Mouse (Mus musculus) spleen, embryonic (tissue): ENCODE measurements at regions not wholly inside any gene's neighbourhood (a gene's known extent, or its start where the extent isn't known, plus 50 kb on each side); places are given as distances from the start of the nearest gene placed in this dataset.
"Not testable (repeated sequence)": the region's sequence is repeated elsewhere in the genome, so short reads cannot be mapped to it uniquely, and the experiment has no call there.

Experiments used
- CTCF ChIA-PET: fragments of 350-600 bp; sonication (Branson Sonifier 250); formaldehyde crosslinking; loops from one replicate; lab custom pipeline; 2022; lab: Charles Lee

GRCm38 (mm10) chr14:53460790-53461189 lies 793.1 kb downstream of the Dad1 start:
- CTCF ChIA-PET: not testable (repeated sequence)

GRCm38 (mm10) chr14:53454001-53454400 lies 799.9 kb downstream of the Dad1 start:
- CTCF ChIA-PET: no interaction called here

- CTCF ChIA-PET: not testable (repeated sequence)
Measured at GRCm38 (mm10) chr14:53439643-53440042, 814.3 kb downstream of the Dad1 start.

GRCm38 (mm10) chr14:53430130-53430529 lies 823.8 kb downstream of the Dad1 start:
- CTCF ChIA-PET: not testable (repeated sequence)

- CTCF ChIA-PET: not testable (repeated sequence)
Measured at GRCm38 (mm10) chr14:53428447-53428846, 825.5 kb downstream of the Dad1 start.

GRCm38 (mm10) chr14:53427636-53428035 lies 826.3 kb downstream of the Dad1 start:
- CTCF ChIA-PET: not testable (repeated sequence)

GRCm38 (mm10) chr14:53416955-53417354 lies 836.9 kb downstream of the Dad1 start:
- CTCF ChIA-PET: not testable (repeated sequence)

- CTCF ChIA-PET: not testable (repeated sequence)
Measured at GRCm38 (mm10) chr14:53407500-53408227, 846.2 kb downstream of the Dad1 start.

GRCm38 (mm10) chr14:53390307-53390706 lies 863.6 kb downstream of the Dad1 start:
- CTCF ChIA-PET: not testable (repeated sequence)

- CTCF ChIA-PET: not testable (repeated sequence)
Measured at GRCm38 (mm10) chr14:53374591-53374990, 879.0 kb upstream of the Olfr1507 start.

GRCm38 (mm10) chr14:53373777-53374468 lies 878.4 kb upstream of the Olfr1507 start:
- CTCF ChIA-PET: not testable (repeated sequence)

GRCm38 (mm10) chr14:53369776-53370175 lies 874.2 kb upstream of the Olfr1507 start:
- CTCF ChIA-PET: no interaction called here

- CTCF ChIA-PET: not testable (repeated sequence)
Measured at GRCm38 (mm10) chr14:53367420-53367819, 871.9 kb upstream of the Olfr1507 start.

GRCm38 (mm10) chr14:53363995-53364394 lies 868.4 kb upstream of the Olfr1507 start:
- CTCF ChIA-PET: not testable (repeated sequence)

- CTCF ChIA-PET: not testable (repeated sequence)
Measured at GRCm38 (mm10) chr14:53362054-53362453, 866.5 kb upstream of the Olfr1507 start.

GRCm38 (mm10) chr14:53357498-53357897 lies 861.9 kb upstream of the Olfr1507 start:
- CTCF ChIA-PET: not testable (repeated sequence)

GRCm38 (mm10) chr14:53356783-53357182 lies 861.2 kb upstream of the Olfr1507 start:
- CTCF ChIA-PET: not testable (repeated sequence)

GRCm38 (mm10) chr14:53351457-53351856 lies 855.9 kb upstream of the Olfr1507 start:
- CTCF ChIA-PET: not testable (repeated sequence)

GRCm38 (mm10) chr14:53350780-53351179 lies 855.2 kb upstream of the Olfr1507 start:
- CTCF ChIA-PET: interaction anchor here (0.6 kb wide), 1 partner anchor 72 kb away, joined by 9 read pairs; no protein-coding TSS in a partner anchor

GRCm38 (mm10) chr14:53349111-53349510 lies 853.6 kb upstream of the Olfr1507 start:
- CTCF ChIA-PET: not testable (repeated sequence)

- CTCF ChIA-PET: not testable (repeated sequence)
Measured at GRCm38 (mm10) chr14:53345568-53345967, 850.0 kb upstream of the Olfr1507 start.

- CTCF ChIA-PET: not testable (repeated sequence)
Measured at GRCm38 (mm10) chr14:53343849-53344248, 848.3 kb upstream of the Olfr1507 start.

GRCm38 (mm10) chr14:53339167-53339566 lies 843.6 kb upstream of the Olfr1507 start:
- CTCF ChIA-PET: not testable (repeated sequence)
